In genomic region chr14:105038798-105039197, GRCm38 (mm10) we compare ENCODE assay signal across 30 mouse cellular contexts.
"Had no signal": no experiment of that assay in that cellular context is flagged by ENCODE, and none has a peak within 500 bp of the region (broad histone marks: within the 10 kb centered on the region; RNA-seq: fewer than 3 reads in every experiment).

No protein-coding gene starts in this region.

- H3K27ac ChIP-seq: left cerebral cortex, adult 2 months; limb, embryonic 10.5 days; limb, embryonic 12.5 days; limb, embryonic 13.5 days; limb, embryonic 15.5 days; liver, embryonic 12.5 days; liver, embryonic 13.5 days; liver, embryonic 14.5 days; liver, embryonic 15.5 days; lung, embryonic 15.5 days; macrophage; midbrain, embryonic 10.5 days; midbrain, embryonic 12.5 days; midbrain, embryonic 13.5 days; midbrain, embryonic 15.5 days had no signal

- H3K4me3 ChIP-seq: left cerebral cortex, adult 2 months; limb, embryonic 10.5 days; limb, embryonic 12.5 days; limb, embryonic 13.5 days; limb, embryonic 15.5 days; liver, embryonic 12.5 days; liver, embryonic 13.5 days; liver, embryonic 15.5 days; lung, embryonic 15.5 days; megakaryocyte, embryonic 14.5 days; midbrain, embryonic 10.5 days; midbrain, embryonic 12.5 days; midbrain, embryonic 13.5 days; midbrain, embryonic 15.5 days; myocyte had no signal

- H3K4me2 ChIP-seq: limb, embryonic 12.5 days; limb, embryonic 13.5 days; limb, embryonic 15.5 days; liver, embryonic 11.5 days; liver, embryonic 12.5 days; liver, embryonic 13.5 days; liver, embryonic 15.5 days; lung, embryonic 14.5 days; lung, embryonic 15.5 days; midbrain, embryonic 11.5 days; midbrain, embryonic 12.5 days; midbrain, embryonic 13.5 days; midbrain, embryonic 15.5 days had no signal

- H3K9me3 ChIP-seq: limb, embryonic 10.5 days; limb, embryonic 12.5 days; limb, embryonic 13.5 days; limb, embryonic 15.5 days; liver, embryonic 12.5 days; liver, embryonic 13.5 days; liver, embryonic 15.5 days; lung, embryonic 15.5 days; midbrain, embryonic 10.5 days; midbrain, embryonic 12.5 days; midbrain, embryonic 13.5 days; midbrain, embryonic 15.5 days had no signal

- H3K4me1 ChIP-seq: limb, embryonic 10.5 days; limb, embryonic 12.5 days; limb, embryonic 13.5 days; limb, embryonic 15.5 days; liver, embryonic 12.5 days; liver, embryonic 13.5 days; liver, embryonic 15.5 days; lung, embryonic 15.5 days; midbrain, embryonic 10.5 days; midbrain, embryonic 12.5 days; midbrain, embryonic 13.5 days; midbrain, embryonic 15.5 days had no signal

- H3K36me3 ChIP-seq: limb, embryonic 10.5 days; limb, embryonic 12.5 days; limb, embryonic 13.5 days; limb, embryonic 15.5 days; liver, embryonic 12.5 days; liver, embryonic 13.5 days; liver, embryonic 15.5 days; lung, embryonic 15.5 days; midbrain, embryonic 10.5 days; midbrain, embryonic 12.5 days; midbrain, embryonic 13.5 days; midbrain, embryonic 15.5 days had no signal

- H3K27me3 ChIP-seq: limb, embryonic 12.5 days; limb, embryonic 13.5 days; limb, embryonic 15.5 days; liver, embryonic 12.5 days; liver, embryonic 13.5 days; liver, embryonic 15.5 days; lung, embryonic 15.5 days; megakaryocyte, embryonic 14.5 days; midbrain, embryonic 12.5 days; midbrain, embryonic 13.5 days; midbrain, embryonic 15.5 days had no signal

- DNase-seq: left cerebral cortex, postnatal 4 days; liver; liver, embryonic 13.5 days; liver, postnatal 0 days; lung, adult 18-20 months; lung, adult 2 months; lung, embryonic 14.5 days; lung, postnatal 10 days; lung, postnatal 14 days; lung, postnatal 36 days; lung, postnatal 4 days; midbrain, embryonic 14.5 days had no signal

- H3K9ac ChIP-seq: limb, embryonic 12.5 days; limb, embryonic 13.5 days; limb, embryonic 15.5 days; liver, embryonic 12.5 days; liver, embryonic 13.5 days; liver, embryonic 14.5 days; liver, embryonic 15.5 days; liver, postnatal 0 days; lung, embryonic 14.5 days; lung, embryonic 15.5 days; midbrain, embryonic 12.5 days; midbrain, embryonic 13.5 days; midbrain, embryonic 15.5 days had no signal
